Mouse (Mus musculus) frontal cortex, postnatal 36 days (tissue): ENCODE measurements around the gene Samd4b.

Experiments
- DNase-seq, 2 experiments: peaks; one replicate each; pipeline ENCODE4 v3.0.0; 2022; ENCODE audit warnings: low spot score in 2 of 2

Samd4b gene

DNA sequence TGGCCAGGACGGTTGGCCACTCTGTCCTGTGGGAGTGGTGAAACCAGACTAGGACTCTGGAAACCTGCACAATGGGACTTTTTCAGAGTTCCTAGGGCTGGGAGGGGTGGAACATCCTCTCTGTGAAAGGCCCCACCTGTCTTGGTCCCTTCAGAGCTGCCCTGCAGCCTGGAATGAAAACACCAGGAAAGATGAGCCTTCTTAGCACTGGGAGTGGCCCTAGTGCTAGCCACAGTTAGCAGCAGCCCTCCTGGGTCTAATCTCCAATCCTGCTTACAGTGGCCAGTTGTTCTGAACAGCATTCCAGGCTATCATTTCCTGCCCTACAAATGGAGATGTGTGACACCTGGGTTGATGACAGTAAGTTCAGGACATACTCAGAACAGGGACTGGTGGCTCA is 6.1 kb downstream of the Samd4b start:
- DNase-seq = no peak

DNA sequence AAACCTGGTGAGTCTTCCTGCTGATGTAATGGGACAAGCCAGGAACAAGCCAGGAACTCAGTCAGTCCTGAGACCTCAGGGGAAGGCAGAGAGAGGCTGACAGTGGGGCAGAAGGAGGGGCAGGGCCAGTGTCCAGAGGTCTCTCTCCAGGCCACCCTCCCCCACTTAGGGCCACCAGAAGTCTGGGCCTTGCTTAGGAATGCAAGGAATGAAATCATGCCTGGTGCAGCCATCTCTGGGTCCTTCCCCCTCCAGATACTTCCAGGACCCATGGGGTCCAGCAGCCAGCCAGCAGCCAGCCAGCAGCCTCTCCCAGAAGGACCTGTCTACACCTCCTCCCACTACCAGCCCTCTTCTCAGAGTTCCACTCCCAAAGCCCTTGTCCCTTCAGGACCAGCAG is 10.3 kb downstream of the Samd4b start:
- no peak for DNase-seq

DNA sequence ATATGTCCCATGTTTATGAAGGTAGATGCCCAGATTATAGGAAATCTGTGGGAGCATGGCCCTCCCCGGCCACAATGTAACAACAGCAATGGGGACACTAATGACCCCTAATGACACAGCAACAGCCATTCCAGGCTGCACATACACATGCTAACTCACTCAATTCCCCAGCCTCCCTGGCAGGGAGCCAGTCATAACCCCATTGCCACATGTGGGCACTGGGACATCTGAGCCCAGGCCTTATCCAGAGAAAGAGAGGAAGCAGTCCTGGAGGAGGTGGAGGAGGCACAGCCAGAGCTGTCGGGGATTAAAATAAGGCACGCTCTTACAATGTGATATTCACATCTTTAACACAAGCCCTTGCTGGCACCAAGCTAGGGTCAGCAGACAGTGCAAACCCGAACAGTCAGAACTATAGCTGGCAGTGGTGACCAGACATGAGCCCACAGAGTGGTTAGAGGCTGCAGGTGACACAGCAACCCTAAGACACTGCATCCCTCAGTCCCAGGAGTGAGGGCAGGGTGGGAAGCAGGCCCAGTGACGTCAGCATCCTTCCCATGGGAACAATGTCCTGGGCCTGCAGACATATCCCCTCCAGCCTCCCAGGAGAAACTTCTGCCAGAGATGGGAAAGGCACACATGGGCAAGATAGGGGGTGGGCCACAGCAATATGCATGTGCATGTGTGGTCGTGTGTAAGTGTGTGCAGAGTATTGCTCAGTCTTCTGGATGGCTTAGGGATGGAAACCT is 11.1 kb downstream of the Samd4b start:
- DNase-seq = no peak

DNA sequence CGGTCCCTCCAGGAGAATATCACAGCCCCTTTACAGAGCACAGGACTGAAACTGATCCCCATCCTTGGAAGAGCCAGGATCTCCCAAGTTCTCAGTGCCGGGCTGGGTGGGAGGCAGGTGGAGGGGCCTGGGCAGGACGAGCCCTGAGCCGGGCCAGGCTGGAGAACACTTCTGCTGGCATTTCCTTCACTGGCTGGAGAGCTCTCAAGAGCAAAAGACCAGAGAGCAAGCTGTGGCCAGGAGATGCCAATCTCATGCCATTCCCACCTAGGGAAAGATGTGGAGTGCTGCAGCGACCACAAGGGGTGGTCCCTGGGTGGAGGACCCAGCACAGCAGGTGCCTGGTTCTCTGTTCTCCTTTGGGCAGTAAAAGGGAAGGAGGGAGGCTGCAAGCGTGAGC is 12.9 kb downstream of the Samd4b start:
- DNase-seq = no peak

DNA sequence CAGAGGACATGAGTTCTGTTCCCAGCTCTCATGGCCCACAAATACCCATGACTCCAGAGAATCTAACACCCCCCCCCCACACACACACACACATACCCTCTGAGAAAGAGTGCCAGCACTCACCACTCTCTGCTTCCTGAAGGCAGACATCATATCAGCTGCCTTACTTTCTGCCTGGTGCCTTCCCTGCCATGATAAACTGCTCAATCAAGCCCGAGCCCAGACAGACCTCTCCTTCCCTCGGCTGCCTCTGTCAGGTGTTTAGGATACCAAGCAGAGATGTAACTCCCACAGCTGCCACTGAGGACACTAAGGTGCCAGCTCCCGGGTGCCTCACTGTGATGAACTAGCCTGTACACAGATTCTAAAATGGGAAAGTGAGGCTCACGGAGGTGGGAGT is 13.5 kb downstream of the Samd4b start:
- no peak for DNase-seq

DNA sequence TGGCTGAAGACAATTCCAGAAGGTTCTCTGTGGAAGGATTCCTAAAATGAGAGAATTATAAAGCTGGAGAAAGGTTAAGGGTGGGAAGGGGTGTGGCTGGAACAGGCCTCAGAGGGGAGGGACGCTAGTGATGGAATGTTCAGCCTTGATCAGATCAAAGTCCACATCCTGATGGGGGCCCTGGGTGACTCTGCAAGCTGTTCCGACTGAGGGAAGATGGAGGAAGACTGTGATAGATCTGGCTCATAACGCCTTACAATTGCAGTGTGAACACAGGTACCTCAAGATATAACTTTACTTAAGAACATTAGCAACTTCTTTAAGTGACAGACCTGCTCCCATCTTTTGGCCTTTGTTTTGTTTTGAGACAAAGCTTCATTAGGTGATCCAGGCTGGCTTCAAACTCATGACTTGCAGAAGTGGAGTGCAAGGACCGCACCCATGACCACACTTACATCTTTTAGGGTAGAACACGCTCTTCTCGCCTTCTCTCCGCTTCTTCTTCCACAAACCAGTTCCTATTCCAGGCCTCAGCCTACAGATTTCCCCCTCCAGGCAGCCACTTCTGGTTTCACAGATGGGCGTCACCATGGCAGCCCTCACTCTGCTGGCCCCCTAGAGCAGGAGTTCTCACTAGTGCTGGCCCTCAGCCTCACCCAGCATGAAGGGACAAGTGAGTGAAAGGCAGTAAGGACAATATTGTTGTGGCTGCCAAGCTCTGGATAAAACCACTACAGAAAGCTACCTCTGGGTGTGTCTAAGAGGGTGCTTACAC is 14.2 kb downstream of the Samd4b start:
- DNase-seq = peak in 1 of 2 experiments; percentile 39

DNA sequence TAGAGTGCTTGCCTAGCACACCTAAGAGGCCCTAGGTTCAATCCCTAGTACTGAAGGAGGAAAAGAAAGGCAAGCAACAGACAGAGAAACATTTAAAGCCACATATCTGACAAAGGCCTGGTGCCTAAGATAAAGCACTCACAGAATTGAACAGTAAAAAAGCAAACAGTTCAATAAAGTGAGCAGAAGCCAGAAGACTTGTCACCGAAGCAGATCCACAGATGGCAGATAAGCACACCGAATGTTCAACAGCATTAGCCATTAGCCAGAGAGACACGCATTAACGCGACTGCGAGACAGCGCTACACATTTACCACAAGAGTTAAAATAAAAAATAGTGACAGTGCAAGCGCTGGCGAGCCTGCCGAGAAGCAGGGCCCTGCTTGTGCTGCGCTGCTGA is 15.1 kb downstream of the Samd4b start:
- DNase-seq = no peak

DNA sequence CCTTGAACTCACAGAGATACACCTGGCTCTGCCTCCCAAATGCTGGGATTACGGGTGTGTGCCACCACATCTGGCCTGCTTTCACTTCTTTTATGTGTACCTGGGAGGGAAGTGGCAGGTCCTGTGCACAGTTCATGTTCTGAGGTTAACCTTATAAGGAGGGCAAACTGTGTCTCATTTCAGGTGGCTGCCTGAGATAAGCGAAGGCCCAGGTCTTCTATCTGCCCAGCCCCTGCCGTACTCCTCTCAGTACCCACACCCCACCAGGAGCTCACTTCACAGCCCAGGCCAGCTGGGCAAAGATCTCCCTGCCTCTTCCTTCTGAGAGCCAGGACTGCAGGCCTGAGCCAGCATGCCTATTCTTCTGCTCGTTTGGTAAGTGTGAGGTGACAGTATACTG is 16.2 kb downstream of the Samd4b start:
- DNase-seq = no peak

DNA sequence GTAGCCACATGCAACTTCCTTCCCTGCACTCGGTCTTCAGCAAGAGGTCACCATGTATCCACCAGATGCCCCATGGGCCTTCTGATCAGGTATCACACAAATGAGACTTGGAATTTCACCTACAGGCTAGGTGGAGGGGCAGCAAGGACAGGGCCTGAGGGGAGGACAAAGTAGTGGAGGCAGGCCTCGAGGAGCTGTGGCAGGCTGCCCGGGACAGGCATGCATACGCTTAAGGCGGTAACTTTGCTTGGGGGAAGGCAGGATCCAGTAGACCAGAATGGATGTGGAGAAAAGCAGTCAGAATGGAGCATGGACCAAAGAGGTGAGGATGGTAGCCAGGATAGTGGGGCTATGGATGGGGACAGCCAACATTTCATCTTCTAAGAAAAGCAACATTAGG is 18.1 kb downstream of the Samd4b start:
- no peak for DNase-seq

DNA sequence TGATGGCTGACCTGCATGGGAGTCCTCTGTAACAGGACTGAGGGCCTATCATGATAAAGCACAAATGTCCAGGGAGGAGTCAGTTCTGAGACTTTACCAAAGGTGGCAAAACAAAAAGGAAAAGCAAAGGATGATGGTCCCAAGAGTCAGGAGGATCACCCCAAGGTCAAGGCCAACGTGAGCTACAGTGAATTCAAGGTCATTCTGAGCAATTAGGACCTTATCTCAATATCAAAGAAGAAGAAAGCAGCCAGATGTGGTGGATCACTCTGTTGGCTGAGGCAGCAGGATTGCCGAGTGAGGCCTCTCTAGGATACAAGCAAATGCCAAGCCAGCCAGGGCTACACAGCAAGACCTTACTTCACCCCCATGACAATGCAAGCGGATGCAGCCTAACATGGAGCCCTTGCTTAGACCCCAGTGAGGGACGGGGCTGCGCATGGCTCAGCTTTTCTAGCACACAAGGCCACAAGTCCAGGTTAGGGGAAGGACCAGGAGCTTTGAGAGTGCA is 19.3 kb downstream of the Samd4b start:
- DNase-seq = no peak

DNA sequence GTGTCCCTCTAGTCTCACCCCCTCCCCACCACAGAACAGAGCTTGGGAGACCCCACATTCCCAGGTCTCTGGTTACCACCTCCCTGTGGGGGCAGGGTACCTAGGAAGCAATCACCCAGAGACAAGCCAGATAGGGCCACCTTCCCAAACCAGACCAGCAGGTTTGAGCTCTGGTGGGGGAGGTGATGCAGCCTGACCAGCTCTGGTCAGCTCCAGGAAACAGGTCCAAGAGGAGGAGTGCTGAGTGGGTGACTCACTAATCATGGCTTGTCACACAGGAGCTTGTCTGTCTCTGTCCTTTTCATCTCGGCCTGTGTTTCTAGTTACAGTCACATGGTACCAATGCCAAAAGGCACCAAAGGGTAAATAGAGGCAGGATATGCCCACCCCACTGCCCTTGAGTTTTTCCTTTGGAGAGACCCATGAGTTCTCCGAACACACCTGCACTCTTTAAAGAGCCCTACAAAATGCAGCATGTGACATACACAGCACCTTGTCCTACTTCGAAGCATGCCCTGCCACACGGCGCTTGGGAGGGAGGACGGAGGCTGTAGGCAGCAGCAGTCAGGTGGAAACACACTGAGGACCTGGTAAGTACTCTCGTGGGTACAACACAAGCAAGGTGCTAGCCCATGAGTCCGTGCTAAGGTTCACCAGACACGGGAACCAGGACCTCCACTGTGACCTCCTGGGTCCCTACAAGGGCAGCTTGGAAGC is 20.0 kb downstream of the Samd4b start:
- DNase-seq = no peak

DNA sequence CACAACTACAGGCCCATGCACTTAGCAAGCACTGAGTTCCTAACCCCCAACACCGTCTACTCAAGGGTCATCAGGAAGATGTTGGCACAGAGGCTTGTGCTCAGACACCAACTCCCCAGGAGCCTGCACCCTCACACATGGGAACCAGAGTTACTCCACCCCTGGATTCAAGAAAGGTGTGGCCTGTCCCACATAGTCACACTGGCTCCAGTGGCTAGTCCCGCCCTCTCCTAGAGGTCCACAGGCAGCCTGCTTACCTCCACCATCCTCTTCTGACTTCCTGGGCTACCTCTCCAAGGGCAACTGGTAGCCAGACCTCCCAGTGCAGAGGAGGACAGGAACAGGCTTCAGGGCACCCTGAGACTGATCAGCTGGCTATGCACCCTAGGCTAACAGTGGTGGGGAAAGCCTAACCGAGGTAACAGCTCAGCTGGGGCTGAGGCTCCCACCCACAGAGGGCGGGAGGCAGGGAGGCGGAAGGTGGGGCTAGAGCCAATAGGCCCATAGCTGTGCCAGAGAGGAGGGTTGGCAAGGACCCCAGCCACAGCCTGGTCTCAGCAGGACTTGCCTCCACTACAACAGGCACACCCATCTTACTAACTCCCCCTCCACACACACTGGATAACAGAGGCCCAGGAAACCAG is 21.6 kb downstream of the Samd4b start:
- DNase-seq = no peak

DNA sequence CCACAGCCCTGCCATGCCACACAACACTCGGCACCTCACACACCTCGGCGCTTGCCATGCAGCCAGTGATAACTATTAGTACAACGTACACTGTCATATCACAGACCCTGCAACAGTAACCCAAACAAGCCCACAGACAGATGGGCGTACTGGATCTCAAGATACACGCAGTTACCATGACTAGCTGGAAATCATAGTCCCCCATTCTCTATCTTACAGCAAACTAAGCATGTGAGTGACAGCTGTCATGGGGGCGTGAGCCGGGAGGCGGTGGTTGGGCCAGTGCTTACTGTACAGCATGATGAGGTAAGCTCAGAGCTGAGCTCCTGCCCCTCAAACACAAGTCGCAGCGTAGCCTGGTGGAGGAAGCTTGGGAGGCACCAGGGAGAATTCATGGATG is 22.3 kb downstream of the Samd4b start:
- no peak for DNase-seq

DNA sequence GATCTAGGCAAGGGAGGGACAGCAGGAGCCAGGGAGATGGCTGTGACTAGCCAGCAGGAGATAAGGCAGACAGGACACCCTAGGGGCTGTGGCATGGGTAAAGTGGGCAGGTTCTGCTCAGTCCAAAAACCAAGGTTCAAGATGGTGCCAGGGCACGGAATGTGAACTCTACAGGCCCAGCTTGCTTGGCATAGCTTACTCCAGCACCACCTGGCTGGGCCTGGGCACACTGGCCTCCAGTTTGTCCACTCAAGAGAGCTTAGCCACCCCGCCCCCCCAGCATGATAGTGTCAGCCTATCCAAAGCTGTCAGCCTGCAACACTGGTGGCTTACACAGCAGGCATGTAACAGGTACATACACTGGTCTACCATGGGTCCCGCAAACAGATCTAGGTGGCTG is 24.7 kb downstream of the Samd4b start:
- DNase-seq = no peak

DNA sequence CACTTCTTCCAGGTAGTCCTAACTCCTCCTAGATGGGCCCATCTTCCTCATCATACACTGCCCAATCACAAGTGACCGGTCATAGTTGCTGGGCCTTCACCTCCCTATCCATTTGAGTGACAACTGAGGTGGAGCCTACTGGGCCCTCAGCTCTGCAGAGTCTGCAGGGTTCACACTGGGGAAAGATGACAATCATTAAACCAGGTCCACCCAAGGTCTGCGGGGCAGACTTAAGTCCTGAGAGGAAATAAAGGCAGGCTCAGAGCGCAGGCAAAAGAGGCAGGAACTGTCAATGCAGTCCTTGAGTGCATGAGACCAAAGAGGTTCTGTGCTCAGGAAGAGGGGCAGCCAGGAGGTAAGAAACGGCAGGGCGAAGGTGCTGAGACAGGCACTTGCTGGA is 25.3 kb downstream of the Samd4b start:
- no peak for DNase-seq

DNA sequence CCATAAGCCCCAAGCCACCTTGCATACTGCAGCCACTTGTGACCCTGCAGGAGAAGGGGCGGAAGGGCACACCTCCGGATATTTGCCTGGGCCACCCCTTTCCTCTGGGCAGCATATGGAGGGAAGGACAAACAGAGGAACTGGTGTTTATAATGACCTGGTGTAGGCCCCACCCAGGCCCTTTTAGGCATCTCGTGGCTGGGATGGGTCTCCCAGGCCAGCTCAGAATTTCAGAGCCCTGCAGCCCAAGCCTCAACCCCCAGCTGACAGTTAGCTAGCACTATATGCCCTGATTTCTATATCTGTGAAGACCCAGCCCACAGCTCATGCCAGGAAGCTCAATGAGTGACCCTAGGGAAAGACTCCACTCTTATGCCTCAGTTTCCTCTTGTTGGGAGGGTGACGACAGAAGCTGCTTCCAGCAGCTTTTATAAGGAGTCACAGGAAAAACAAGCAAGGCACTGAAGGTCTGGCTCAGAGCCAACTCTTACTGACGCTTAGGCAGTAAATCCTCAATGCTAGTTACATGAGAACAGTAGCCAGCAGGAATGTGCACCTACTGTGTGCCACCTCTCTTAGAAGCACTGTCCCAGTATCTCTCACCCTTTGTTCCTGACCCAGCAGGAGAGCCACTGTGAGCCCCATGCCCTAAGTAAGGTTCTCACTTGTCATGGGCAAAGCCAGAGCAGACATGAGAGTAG is 26.8 kb downstream of the Samd4b start:
- DNase-seq = no peak

DNA sequence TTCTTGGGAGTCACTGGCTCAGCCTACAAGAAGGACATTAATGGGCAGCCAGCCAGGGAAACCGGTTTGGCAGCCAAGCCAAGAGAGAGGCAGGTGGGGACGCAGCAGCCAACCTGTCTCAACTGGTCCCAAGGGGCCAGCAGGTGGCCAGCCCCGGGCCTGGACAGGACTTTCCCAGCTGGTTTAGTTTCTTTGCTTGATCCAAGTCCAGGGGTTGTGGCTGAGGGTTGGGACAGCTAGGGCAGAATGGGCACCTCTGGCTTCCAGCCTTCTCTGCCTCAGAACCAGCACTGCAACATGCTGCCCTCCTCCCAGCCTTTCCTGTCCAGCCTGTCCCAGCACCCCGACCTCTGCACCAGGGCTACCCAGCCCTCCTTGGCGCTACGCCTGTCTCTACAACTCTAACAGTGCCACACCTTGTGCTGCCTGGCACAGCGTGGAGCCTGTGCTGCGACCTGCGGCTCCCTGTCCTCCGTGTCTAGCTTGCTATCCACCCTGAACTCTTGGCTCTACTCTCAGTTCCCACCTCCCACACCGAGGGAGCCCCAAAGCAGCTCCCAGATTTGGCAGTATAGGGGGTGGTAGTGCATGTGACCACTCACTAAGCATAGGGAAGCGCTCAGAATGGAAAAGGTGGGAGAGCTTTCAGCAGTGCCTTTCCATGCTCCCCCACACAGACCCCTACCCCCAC is 27.5 kb downstream of the Samd4b start:
- DNase-seq = no peak

DNA sequence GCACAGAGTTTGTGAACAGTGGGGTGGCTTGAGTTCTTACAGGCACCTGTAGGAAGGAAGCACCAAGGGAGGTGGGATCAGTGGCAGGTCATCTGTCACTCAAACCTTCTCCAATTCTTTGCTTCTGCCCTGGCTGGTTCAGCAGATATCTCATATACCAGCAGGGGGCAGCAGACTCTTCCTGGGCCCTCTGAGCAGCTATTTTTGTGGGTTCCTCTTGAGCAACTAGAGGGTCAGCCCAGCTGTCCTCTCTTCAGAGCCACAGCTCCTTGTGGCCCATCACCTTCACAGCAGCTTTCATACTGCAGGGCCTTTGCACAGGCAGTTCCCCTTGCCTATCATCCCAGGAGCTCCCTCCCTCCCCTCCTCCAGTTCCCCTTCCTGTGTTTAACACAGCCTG is 29.7 kb downstream of the Samd4b start:
- DNase-seq = peak; percentile 61 to 73

DNA sequence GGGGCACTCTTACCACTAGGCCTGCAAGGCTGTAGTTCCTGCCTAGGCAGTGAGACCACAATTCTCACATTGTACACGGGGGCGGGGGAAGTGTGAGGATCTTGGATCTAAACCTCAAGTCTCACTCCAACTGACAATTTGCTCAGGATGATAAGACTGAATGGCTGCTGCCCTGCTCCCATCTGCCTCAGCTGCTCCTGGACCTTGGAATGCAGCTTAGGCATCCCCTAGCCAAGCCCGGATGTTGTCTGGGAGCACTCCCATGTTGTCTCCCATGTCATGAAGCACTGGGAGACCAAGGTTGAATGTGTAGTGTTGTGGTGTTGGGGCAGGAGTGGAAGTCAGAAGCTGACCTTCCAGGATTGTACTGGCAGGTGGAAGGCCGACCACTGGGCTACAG is 30.4 kb downstream of the Samd4b start:
- DNase-seq = no peak

DNA sequence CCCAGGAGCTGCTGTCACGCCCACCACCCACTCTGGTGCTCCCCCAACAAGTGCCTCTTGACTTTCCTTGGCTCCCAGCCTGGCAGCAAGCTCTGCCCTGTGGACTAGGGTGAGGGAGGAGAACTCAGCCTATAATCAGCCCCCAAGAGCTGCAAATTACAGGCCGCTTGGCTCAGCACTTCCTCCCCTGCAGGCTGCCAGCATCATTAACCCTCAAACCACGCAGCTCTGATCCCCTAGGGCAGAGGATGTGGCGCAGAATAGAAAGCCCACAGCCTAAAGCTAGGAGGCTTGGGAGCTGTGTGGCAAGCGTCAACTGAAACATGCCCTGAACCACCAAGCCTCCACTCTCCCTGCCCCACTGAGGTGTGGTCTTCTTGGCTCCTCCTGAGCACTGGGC is 32.5 kb downstream of the Samd4b start:
- DNase-seq = no peak

DNA sequence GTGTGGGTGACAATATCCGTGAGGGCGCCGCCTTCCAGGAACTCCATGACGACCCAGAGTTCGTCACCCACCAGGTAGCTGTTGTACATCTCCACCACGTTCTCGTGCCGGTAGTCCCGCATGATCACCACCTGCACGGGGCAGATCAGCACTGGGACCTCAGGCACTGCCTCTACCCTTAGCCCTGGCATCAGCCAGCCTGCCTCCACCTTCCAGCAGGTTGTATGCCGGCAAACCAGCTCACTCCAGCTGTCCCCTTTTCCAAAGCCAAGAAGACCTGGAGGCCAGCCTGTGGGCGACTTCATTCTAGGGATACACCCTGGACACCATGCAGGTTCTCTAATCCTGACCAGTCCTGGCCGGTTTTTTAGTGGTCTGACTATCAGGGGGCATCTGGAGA is 35.0 kb downstream of the Samd4b start:
- no peak for DNase-seq
